Mouse (Mus musculus) left cerebral cortex, adult 11 months (tissue): ENCODE measurements around the gene Atf6.

Source experiments
- DNase-seq: peaks from one replicate; pipeline ENCODE4 v3.0.0; 2022; ENCODE audit warnings: low spot score

The Atf6 gene

DNA sequence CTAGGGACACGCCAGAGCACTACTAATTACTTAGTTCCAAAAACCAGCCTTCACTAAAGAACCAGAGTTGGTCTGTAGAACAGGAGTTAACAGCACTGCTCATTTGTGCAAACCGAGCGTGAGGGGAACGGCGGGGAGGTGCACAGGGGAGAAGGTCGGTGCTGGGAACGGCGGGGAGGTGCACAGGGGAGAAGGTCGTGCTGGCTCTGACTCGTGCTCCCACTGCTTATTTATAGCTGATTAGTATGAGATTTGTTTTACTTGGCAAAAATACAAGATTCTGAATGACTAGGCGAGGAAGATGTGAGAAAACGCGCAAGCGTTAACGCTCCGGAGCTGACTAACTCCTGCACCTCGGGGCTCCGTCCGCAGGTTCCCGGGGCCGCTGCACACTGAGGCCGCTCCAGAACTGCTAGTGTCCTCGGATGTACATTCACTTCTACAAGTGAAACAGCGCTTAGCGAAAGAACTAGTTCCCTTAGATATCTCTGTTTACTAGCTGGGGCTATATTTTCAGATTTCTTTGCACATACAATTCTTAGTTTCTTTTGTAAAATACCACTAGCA lies 96.1 kb downstream of the Atf6 start:
- DNase-seq: no peak

GRCm38 (mm10) chr1:170770691-170771090 lies 96.9 kb downstream of the Atf6 start:
- no peak for DNase-seq

GRCm38 (mm10) chr1:170766997-170767396 lies 100.6 kb downstream of the Atf6 start:
- DNase-seq: no peak

DNA sequence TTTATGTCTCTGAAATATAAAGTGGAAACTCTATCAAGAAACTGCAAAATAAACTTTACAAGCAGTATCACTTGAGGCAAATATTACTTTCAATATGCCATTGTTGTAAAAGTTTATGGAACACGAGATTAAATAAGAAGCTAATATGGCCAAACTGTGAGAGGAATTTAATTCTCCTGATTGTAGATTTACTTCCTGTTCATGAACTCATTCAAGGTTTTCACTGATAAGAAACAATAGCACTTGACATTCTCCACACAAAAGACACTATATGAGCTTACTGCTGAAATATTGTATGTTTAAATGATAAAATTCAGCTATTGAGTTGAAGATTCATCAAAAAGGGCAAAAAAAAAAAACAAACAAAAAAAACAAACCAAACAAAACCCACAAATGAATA lies 102.8 kb downstream of the Atf6 start:
- DNase-seq: no peak

DNA sequence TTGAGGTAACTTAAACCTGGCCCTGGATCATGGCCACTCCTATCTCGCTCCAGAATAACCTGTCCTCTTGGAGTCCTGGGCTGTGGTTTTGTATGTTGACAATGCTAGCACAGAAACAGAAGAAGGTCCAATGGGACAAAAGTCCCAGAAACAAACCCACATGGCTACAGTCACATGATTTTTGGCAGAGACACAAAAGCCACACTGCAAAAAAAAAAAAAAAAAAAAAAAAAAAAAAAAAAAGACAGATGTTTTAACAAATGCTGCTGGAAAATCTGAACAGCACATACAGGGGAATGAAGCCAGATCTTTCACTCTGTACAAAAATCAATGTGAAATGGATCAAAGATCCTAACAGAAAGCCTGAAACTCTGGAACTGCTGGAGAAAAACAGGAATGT lies 105.9 kb downstream of the Atf6 start:
- DNase-seq: no peak

DNA sequence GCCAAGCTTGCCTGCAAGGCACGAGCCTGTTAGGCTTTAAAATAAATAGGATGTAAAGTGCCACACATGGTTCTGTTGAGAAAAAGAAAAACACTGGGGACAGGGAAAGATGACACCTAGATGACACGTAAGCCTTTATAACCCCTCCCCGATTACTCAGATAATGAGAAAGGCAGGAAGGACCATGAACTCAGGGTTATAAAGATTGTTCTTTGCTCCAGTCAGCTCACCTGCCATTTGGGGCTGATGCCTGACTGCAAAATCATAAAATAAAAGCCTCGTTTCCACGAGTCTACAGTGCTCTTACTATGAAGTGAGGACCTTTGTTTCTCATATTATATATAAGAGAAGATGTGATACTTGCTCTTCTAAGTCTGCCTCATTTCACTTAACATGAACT lies 114.0 kb downstream of the Atf6 start:
- DNase-seq: no peak

DNA sequence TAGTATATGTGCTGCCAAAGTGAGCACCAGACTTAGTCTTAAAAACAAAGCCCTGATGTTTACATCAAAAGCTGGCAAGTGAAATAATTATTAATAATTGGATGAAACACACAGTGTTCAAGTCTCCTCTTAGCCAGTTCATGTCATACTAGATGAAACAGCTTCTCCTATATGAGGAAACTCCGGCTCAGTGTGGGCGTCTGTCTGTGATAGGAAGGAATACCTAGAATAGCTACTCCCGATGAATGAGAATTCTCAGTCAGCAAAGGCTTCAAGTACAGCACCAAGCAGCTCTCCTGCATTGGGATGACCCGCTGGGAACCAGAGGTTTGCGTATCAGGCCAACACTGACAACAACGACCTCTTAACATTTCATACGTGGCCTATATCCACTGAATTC lies 115.8 kb downstream of the Atf6 start:
- DNase-seq: no peak

DNA sequence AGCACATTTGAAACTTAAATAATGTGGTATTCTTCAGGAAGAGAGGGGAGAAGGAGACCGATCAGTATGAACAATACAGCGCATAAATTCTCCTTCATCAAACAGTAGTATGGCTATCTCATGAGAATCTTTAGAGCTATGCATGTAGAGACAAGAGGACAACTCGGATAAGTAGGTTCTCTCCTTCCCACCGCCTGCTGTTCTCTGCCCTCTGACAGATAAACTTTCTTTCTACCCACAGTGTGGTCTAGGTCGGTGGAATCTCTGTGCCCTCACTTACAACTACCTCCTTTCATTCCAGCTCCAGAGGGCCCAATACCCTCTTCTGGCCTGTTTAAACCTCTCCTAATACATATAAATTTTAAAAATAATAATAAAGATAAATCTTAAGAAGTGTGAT lies 121.0 kb downstream of the Atf6 start:
- no peak for DNase-seq

- DNase-seq: no peak
Observed at GRCm38 (mm10) chr1:170741497-170742246, 125.9 kb downstream of the Atf6 start.

DNA sequence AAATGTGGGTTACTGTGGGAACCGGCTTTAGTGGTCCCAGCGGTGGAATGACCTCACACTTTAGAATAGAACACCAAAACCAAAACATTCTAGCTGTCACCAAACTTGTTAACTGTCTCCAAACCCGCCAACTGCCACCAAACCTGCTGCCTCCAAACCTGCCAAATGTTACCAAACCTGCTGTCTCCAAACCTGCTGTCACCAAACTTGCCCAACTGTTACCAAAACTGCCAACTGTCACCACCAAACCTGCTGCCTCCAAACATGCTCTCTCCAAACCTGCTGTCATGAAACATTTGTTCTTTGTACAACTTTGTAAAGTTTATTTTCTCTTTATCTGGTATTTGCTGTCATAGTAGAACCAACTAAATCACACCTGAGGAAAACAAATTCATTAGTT lies 132.7 kb downstream of the Atf6 start:
- no peak for DNase-seq

DNA sequence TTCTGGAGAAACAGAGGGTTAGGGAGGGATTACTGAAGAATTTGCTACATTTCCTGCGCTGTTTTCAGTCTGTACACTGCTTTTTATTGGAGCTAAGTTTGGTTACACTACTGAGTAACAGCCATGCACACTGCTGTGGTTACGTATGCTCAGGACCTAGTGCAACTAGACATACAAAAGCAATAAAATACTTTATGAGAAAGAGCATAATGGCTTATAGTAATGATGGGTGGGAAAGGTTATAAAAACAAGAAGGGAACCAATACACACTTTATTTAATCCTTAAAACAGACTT lies 135.0 kb downstream of the Atf6 start:
- no peak for DNase-seq

DNA sequence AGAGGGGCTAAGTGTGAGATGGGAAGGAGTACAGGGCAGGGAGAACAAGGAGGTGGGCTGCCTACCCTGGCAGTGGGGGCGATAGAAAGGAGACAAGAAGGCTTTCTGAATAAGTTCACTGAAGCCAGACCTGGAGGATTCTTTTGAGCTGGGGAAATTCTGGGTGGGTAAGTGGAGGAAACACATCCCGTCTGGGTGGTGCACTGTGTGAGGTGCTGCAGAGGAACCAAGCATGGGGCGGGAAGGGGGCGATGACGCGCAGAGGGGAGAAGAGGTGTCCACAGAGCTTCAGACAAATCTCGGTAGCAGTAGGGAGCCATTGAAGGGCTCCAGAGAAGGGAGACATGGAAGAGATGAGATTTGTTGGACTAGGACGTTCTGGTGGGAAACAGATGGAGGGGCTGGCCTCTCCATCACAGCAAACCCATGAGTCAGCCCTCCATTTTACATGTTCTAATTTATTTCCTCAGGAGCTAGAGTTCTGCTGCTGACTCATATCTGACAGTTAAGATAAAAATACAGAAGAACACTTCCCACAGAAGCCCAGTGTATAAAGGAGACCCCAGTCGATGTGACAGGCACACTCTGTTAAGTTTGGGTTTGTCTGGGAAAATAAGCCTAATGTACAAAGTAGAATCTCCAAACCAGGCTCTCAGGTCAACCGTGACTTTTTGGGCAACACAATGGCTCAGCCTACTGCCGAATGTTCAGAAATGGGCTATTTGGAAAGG lies 135.5 kb downstream of the Atf6 start:
- DNase-seq: peak; percentile 57

DNA sequence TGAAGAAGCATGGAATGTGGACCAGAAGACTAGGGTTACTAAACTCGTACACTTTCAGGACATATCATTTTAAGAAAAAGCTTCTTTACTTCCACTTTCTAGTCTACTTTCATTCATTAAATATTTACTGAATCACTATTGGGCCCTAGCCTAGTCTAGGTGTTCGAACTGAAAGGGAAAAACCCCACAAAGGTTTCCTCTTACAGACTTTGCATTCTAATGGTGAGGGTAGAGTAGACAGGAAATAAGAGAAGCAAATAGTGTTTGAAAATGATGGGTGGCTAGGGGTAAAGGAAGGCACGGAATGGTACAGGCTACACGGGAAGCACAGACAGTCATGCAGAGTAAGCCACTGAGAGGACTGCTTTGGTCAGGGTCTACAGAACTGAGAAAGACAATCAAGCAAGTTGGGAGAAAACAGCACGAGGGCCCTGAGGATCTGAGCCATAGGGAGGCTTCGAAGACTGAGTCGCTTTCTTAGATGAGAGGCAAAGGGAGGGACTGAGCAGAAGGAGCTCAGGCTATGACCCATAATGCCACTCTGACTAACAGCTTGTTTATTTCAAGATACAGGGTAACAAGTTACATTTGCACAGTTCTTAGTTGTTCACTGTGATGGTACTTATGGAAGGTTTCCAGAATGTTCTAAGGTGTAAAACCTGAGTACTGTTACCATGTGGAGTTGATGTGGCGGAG lies 138.2 kb downstream of the Atf6 start:
- no peak for DNase-seq

- no peak for DNase-seq
Observed at GRCm38 (mm10) chr1:170728524-170728923, 139.0 kb downstream of the Atf6 start.

- no peak for DNase-seq
Observed at GRCm38 (mm10) chr1:170721560-170721959, 146.0 kb downstream of the Atf6 start.

- DNase-seq: no peak
Observed at GRCm38 (mm10) chr1:170718133-170718810, 149.3 kb downstream of the Atf6 start.

- DNase-seq: no peak
Observed at GRCm38 (mm10) chr1:170717241-170717828, 150.2 kb downstream of the Atf6 start.

DNA sequence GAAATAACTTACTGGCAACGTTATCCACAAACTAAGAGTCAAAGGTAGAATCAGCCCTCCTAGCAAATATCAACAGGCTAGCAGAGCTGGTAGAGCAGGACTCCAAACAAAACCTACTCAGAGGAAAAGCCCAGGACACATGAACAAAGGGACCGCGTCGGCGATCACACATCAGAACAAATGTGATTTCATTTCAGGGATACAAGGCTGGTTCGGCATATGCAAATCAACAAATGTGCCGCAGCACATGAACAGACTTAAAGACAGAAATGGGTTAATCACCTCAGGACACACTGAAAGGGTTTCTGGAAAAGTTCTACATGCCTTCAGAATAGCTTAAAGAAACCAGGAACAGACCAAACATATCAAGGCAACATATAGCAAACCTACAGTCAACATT lies 155.8 kb downstream of the Atf6 start:
- no peak for DNase-seq

GRCm38 (mm10) chr1:170709969-170710368 lies 157.6 kb downstream of the Atf6 start:
- DNase-seq: no peak

DNA sequence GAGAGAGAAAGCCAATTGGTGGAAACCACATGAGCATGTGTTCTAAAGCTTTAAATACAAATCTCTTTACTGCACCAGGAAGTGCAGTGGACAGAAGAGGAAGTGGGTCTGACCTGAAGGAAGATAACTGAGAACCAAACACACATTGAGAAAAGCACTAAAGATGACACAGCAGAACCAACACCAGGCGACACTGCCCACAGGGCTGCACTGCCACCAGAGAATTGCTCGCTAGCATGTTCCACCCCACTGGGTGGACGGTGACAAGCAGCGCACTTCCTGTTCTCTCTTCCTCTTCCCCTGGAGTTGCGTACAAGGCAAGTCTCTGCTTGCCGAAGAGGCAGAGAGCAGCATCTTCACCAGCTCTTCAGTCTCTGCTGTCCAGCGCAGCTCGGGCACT lies 158.1 kb downstream of the Atf6 start:
- peak; percentile 12 for DNase-seq

GRCm38 (mm10) chr1:170709034-170709433 lies 158.5 kb downstream of the Atf6 start:
- no peak for DNase-seq

GRCm38 (mm10) chr1:170706046-170706445 lies 161.5 kb downstream of the Atf6 start:
- no peak for DNase-seq
